Mouse (Mus musculus) embryo, embryonic 10 days (tissue): ENCODE data around the gene Mmp23.
"Not testable (repeated sequence)": the region's sequence is repeated elsewhere in the genome, so short reads cannot be mapped to it uniquely, and the experiment has no call there.

Source experiments
- DNase-seq: peaks from one replicate; pipeline ENCODE4 v3.0.0-alpha.2; 2015; ENCODE audit warnings: low spot score

Mmp23 gene

GRCm38 (mm10) chr4:155654456-155655298, 1.5 kb upstream of the Mmp23 start:
- DNase-seq, result peak; percentile 65

GRCm38 (mm10) chr4:155654183-155654455, 935 bp upstream of the Mmp23 start:
- no peak for DNase-seq

- peak; percentile 67 for DNase-seq
Observed at GRCm38 (mm10) chr4:155653451-155654182, 433 bp upstream of the Mmp23 start.

DNA sequence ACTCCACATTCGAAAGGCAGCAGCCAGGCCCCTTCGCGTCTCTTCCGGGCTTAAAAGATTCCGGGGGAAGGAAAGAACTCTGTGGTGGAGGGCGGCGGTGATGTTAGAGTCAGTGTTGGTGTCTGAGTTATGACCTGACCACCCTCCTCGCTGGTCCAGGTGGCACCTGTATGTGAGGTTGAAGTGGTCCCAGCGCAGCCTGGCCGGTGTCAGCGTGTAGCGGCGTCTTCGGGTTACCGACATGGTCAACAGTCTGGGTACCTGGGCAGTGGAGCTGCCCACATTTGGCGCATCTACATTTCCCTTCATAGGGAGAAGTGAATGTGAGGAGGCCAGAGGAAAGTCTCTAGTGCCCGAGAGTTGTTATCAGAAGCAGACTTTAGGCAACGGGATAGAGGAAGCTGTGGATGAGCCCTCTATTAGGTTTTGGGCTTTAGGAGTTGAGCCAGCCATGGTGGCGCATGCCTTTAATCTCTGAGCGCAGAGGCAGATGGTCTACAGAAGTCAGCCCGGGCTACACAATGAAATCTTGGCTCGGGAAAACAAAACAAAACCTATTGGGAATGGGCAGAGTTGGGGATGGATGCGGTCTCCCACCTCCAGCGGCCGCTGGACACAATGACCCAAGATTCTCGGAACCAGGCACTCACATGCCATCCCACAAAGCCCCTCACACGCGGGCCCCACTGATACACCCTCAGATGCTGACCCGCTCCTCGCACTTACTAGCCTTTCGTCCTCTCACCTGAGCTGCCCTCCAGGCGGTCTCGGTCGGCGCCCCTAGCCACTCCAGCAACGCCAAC, 700 bp downstream of the Mmp23 start:
- no peak for DNase-seq

- peak; percentile 44 for DNase-seq
Observed at GRCm38 (mm10) chr4:155651553-155652269, 1.5 kb downstream of the Mmp23 start.

GRCm38 (mm10) chr4:155649355-155649754, 3.8 kb downstream of the Mmp23 start:
- no peak for DNase-seq

- no peak for DNase-seq
Observed at GRCm38 (mm10) chr4:155645721-155646120, 7.5 kb downstream of the Mmp23 start.

DNA sequence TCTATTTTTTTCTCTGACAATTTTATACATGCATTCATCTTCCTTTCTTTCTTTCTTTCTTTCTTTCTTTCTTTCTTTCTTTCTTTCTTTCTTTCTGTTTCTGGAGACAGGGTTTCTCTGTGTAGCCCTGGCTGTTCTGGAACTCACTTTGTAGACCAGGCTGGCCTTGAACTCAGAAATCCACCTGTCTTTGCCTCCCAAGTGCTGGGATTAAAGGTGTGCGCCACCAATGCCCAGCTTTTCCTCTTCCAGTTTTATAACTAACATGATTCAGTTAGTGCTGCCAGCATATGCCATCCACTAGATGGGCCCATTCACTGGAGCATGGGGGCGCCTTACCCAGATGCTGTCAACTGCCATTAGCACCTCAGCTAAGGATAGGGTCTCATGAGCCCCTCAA, 7.9 kb downstream of the Mmp23 start, which contains the start of gene Gm10563:
TSS of gene Gm10563 (minus strand) at position 101 of the 400 bp plus-strand sequence.
- not testable (repeated sequence) for DNase-seq

GRCm38 (mm10) chr4:155643531-155643930, 9.7 kb downstream of the Mmp23 start:
- DNase-seq, result no peak

- DNase-seq, result no peak
Observed at GRCm38 (mm10) chr4:155635766-155636499, 17.3 kb downstream of the Mmp23 start.

DNA sequence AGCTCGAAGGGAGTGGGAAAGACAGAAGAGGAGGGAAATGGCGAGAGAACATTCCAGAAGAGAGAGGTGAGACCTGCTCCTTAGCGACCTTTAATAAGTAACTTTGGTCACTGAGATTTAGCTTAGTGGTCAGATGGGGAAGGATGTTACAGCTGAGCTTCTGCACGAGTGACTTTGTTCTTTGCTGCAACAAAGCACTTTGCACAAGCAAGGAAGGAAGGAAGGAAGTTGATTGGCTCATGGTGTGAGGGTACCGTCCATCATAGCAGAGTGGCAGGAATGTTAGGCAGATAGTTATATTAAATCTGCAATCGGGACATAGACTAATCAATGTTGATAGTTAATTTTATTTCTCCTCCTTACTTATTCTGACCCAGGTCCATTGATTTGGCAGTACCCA, 22.9 kb downstream of the Mmp23 start:
- DNase-seq, result no peak

DNA sequence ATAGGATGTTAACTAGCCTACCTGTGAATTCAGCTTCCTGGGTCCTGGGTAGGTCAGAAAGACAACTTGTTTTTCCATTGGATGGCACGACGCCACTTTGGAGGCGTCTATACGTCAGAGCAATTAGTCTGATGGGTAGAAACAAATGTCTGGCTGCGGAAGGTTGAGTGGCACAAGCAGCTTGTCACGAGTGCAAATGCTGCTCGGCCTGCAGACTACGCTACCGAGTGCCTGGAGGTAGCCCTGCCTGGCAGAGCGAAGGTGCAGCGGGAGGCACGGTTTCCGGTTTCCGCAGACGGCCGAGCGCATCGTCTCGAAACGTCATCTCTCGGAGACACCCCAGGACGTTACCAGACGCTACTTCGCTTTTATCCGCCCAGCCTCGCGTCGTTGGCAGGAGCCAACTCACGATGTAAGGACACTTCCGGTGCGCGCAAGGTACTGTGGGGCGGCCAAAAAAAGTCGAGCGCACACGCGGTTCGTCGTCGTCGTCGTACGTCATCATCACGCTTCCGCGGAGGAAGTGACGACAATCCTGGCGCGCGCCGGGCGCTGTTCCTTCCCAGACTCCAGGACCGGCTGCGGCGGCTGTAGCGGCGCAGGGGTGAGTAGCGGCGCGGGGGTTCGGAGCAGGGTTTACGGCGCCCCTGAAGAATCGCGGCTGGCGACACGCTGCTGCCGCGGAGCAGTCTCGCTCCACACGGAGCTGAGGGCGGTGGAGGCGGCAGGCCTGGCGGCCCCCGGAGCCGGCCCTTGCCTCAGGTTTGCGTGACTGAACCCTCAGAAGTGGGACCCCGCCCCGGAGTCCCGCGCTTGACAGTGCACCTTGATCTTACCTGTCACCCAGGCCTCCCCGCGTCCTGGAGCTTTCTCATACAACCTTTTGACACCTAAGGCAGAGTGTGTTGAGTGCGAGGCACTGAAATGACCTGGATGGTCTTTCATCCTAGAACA, 28.6 kb downstream of the Mmp23 start, which contains the start of gene Cdk11b:
TSS of gene Cdk11b (plus strand) at position 517 of the 954 bp plus-strand sequence.
- DNase-seq, result peak; percentile 100

GRCm38 (mm10) chr4:155618321-155618720, 34.9 kb downstream of the Mmp23 start:
- no peak for DNase-seq

DNA sequence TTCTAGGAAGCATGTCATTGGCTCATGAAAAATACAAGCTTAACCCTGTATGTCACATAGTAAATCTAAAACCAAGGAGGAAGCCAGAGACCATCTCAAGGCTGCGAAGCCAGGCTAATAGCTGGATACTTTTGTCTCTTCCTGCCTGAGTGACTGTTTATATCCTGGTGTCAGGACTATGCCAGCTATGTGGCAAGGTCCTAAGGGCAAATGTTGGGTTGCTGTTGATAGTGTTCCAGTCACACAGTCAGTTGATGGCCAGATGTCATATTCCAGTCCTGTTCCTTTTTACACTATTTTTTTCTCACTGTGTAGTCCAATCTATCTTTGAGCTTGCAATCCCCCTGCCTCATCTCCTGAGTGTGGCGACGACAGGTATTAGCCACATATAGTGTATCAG, 39.9 kb downstream of the Mmp23 start:
- no peak for DNase-seq

DNA sequence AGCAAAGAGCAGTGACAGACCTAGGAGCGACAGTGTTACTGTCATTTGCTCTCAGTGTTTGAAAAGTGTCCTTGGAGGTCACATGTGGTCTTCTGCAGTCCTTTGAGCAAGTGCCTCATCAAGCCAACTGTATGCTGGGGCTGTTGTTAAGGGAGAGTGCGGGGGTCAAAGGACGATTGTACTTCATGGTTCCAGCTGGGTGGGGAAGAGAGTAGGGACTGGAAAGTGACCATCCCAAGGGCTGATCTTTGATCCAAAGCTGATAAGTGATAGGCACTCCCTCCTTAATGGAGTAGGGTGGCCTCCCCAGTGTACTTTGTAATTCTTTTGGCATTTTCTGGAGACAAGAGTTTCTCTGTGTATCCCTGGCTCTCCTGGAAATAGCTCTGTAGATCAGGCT, 41.3 kb downstream of the Mmp23 start:
- no peak for DNase-seq

- DNase-seq, result no peak
Observed at GRCm38 (mm10) chr4:155606825-155607224, 46.4 kb downstream of the Mmp23 start.

GRCm38 (mm10) chr4:155605132-155605531, 48.1 kb downstream of the Mmp23 start:
- no peak for DNase-seq

- no peak for DNase-seq
Observed at GRCm38 (mm10) chr4:155603801-155604200, 49.4 kb downstream of the Mmp23 start.

DNA sequence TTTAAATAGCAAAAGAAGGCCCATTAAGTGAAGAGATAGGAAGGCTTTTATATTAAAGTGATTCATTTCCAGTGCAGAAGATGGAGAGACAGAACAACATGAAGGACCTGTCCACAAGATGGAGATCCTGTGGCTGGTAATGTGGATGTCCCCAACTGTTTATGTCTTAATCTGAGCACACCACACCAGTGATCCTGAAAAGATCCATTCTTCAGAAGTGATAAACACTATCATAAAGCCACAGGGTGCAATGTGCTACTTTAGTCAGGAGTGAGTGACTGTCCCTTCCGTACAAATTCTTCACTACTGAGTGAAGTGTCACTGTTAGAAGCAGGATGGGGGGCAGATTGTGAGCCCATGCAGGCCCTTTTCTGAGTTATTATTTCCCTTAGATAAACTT, 50.4 kb downstream of the Mmp23 start:
- DNase-seq, result no peak

DNA sequence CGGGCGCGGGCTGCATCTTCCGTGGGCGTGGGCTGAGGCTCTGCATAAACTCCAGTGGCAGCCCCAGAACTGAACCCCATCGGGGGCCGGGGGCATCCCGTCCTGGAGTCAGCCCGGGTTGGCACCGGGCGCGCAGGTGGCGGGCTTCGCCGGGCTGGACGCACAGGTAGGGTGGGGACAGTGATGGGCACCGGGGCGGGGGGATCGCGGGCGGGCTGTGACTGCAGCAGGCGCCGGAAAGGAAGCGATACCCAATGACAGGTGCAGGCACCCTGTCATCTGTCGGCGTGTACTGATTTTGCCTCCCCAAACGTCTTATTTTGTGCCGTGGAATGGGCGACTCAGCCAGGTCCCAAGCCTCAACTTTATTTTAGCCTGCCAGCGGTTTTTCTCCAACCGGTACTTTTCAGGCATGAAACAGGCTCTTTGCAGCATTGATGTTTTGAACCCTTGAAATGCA, 51.2 kb downstream of the Mmp23 start:
- DNase-seq, result no peak
